Mouse (Mus musculus): ENCODE results near the gene Coq2. TPM values are rescaled to one million over a fixed set of nuclear protein-coding genes. Genes with fewer than 3 reads are reported as not detected.

The Coq2 gene
- polyA plus RNA-seq, 1 experiment from 2014 or later: 68.5 TPM

DNA sequence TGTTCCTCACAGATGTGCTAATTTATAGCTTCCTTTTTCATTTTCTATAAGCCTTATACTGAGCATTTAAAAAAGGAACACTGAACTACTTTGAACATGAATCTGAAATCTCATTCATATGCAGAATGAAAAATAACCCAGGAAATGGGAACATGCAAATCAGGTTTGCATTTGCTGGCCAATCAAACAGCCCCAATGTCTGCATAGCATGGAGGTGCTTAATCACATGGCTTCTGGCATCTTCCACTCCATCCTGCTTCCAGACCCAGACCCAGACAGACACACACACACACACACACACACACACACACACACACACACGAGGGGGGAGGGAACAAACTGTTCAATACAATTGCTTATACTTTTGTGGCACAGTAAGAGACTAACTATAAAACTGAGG lies 8.0 kb downstream of the Coq2 start:
- WGBS: 83% methylated on average over 1 of the region's 1 CpGs
- no peaks in the 10 kb centered on the region for H3K9me3 ChIP-seq (ENCODE audit: low read length)

GRCm38 (mm10) chr5:100663854-100664253 lies 11.1 kb downstream of the Coq2 start:
- peak; percentile 19; the same call in 1 of the 2 replicates for ATAC-seq (ENCODE audit: low FRiP score, low TSS enrichment)
- no peak overlapping the region for H3K4me3 ChIP-seq (ENCODE audit: low read length)
- H3K36me3 ChIP-seq (ENCODE audit: insufficient read depth, low read length): peaks cover 46% of the 10 kb centered on the region
- H3K4me1 ChIP-seq (ENCODE audit: insufficient read depth, low read length): no peaks in the 10 kb centered on the region
- H3K27me3 ChIP-seq (ENCODE audit: insufficient read depth, low read length): no peaks in the 10 kb centered on the region
- no peak overlapping the region for H3K9ac ChIP-seq (replicated peaks; ENCODE audit: low read length)
- H3K4me2 ChIP-seq (replicated peaks; ENCODE audit: low read depth, low read length): no peak overlapping the region
- 44% methylated on average over 5 of the region's 5 CpGs for WGBS
- no peak overlapping the region for H3K27ac ChIP-seq (ENCODE audit: low read length)
- no peaks in the 10 kb centered on the region for H3K9me3 ChIP-seq (ENCODE audit: low read length)

More for the DNA sequence above, 8.0 kb downstream of the Coq2 start:
- Histone ChIP-seq H3K27ac (ENCODE audit: low read length) (no peak overlapping the region), H3K9ac (replicated peaks; ENCODE audit: low read length) (no peak overlapping the region), H3K4me3 (ENCODE audit: low read length) (no peak overlapping the region), H3K4me2 (replicated peaks; ENCODE audit: low read depth, low read length) (no peak overlapping the region), H3K4me1 (ENCODE audit: insufficient read depth, low read length) (peaks cover 2% of the 10 kb centered on the region; the same call in 1 of the 2 replicates), H3K36me3 (ENCODE audit: insufficient read depth, low read length) (peaks cover 24% of the 10 kb centered on the region), H3K27me3 (ENCODE audit: insufficient read depth, low read length) (no peaks in the 10 kb centered on the region)
- ATAC-seq (ENCODE audit: low FRiP score, low TSS enrichment): no peak

GRCm38 (mm10) chr5:100663011-100663410 lies 11.9 kb downstream of the Coq2 start:
- ATAC-seq (ENCODE audit: low FRiP score, low TSS enrichment): no peak
- Histone ChIP-seq H3K27me3 (ENCODE audit: insufficient read depth, low read length) (no peaks in the 10 kb centered on the region), H3K4me1 (ENCODE audit: insufficient read depth, low read length) (no peaks in the 10 kb centered on the region), H3K9ac (replicated peaks; ENCODE audit: low read length) (no peak overlapping the region), H3K27ac (ENCODE audit: low read length) (no peak overlapping the region), H3K36me3 (ENCODE audit: insufficient read depth, low read length) (peaks cover 48% of the 10 kb centered on the region), H3K9me3 (ENCODE audit: low read length) (no peaks in the 10 kb centered on the region), H3K4me3 (ENCODE audit: low read length) (no peak overlapping the region), H3K4me2 (replicated peaks; ENCODE audit: low read depth, low read length) (no peak overlapping the region)
- 90% methylated on average over 6 of the region's 6 CpGs for WGBS

DNA sequence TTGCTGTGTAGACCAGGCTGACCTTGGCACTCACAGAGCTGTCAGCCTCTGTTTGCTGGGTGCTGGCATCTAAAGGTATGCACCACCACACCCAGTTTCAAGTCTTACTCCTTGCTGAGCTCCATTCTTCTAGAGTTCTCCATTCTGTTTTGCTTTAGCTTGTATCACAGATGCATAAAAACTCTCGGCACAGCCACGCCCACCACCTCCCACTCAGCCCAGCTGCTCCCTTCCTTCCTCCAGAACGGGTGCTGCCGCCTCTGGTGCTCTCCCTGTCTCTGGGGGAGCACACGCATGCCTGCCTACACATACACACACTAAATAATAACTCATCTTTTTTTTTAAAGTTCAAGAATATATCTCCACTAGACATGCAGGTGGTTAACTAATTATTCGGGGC lies 16.5 kb downstream of the Coq2 start:
- H3K9ac ChIP-seq (replicated peaks; ENCODE audit: low read length): no peak overlapping the region
- H3K4me1 ChIP-seq (ENCODE audit: insufficient read depth, low read length): no peaks in the 10 kb centered on the region
- H3K4me3 ChIP-seq (ENCODE audit: low read length): no peak overlapping the region
- H3K4me2 ChIP-seq (replicated peaks; ENCODE audit: low read depth, low read length): no peak overlapping the region
- 73% methylated on average over 6 of the region's 6 CpGs for WGBS
- no peaks in the 10 kb centered on the region for H3K9me3 ChIP-seq (ENCODE audit: low read length)
- ATAC-seq (ENCODE audit: low FRiP score, low TSS enrichment): no peak
- no peak overlapping the region for H3K27ac ChIP-seq (ENCODE audit: low read length)
- no peaks in the 10 kb centered on the region for H3K27me3 ChIP-seq (ENCODE audit: insufficient read depth, low read length)
- H3K36me3 ChIP-seq (ENCODE audit: insufficient read depth, low read length): peaks cover 76% of the 10 kb centered on the region

- Histone ChIP-seq H3K4me1 (ENCODE audit: insufficient read depth, low read length) (no peaks in the 10 kb centered on the region), H3K27me3 (ENCODE audit: insufficient read depth, low read length) (no peaks in the 10 kb centered on the region), H3K27ac (ENCODE audit: low read length) (no peak overlapping the region), H3K9me3 (ENCODE audit: low read length) (no peaks in the 10 kb centered on the region), H3K4me2 (replicated peaks; ENCODE audit: low read depth, low read length) (no peak overlapping the region), H3K4me3 (ENCODE audit: low read length) (no peak overlapping the region), H3K9ac (replicated peaks; ENCODE audit: low read length) (no peak overlapping the region), H3K36me3 (ENCODE audit: insufficient read depth, low read length) (peaks cover 62% of the 10 kb centered on the region)
- ATAC-seq (ENCODE audit: low FRiP score, low TSS enrichment): no peak
- 92% methylated on average over 6 of the region's 6 CpGs for WGBS
These were observed 18.6 kb downstream of the Coq2 start for GRCm38 (mm10) chr5:100656352-100656751.

DNA sequence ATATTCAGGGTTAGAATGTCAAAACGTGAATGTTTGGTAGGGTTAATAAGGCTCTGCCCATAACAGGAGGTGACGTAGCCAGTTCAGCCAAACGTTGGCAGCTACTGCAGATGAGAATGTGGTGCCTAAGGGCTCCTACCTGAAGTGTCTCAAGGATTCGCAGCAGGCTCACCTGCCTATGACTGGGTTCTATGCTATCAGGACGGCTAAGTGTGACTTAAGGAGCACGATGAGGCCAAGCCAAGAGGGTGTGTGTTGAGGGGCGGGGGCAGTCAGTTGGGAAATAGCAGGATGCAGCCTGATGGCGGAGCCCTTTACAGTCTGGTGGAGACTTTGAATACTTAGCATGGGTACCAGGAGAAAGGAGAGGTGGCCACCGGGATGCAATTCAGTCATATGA lies 22.6 kb downstream of the Coq2 start:
- H3K4me1 ChIP-seq (ENCODE audit: insufficient read depth, low read length): no peaks in the 10 kb centered on the region
- H3K4me3 ChIP-seq (ENCODE audit: low read length): no peak overlapping the region
- H3K9ac ChIP-seq (replicated peaks; ENCODE audit: low read length): no peak overlapping the region
- H3K27me3 ChIP-seq (ENCODE audit: insufficient read depth, low read length): no peaks in the 10 kb centered on the region
- WGBS: 81% methylated on average over 9 of the region's 9 CpGs
- no peak for ATAC-seq (ENCODE audit: low FRiP score, low TSS enrichment)
- no peak overlapping the region for H3K27ac ChIP-seq (ENCODE audit: low read length)
- peaks cover 34% of the 10 kb centered on the region for H3K36me3 ChIP-seq (ENCODE audit: insufficient read depth, low read length)
- no peak overlapping the region for H3K4me2 ChIP-seq (replicated peaks; ENCODE audit: low read depth, low read length)
- no peaks in the 10 kb centered on the region for H3K9me3 ChIP-seq (ENCODE audit: low read length)

DNA sequence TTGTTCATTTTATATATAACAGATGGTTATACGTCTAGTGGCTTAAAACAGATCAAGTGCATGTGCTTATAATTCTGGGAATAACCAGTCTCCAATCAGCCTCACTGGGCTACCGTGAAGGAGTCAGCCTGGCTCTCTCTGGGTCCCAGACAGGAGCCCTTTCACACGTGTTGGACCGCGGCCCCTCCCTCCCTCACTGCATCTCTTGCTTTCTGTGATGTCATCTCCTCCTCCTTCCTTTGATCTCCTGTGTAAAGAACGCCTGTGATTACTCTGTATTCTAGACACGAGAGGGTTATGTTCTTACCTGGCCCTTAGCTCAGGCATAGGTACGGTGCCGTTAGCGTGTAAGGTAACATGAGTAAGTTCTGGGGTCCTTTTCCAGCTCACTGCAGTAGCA lies 23.5 kb downstream of the Coq2 start:
- ATAC-seq (ENCODE audit: low FRiP score, low TSS enrichment): no peak
- WGBS: 70% methylated on average over 10 of the region's 10 CpGs
- Histone ChIP-seq H3K27me3 (ENCODE audit: insufficient read depth, low read length) (no peaks in the 10 kb centered on the region), H3K9me3 (ENCODE audit: low read length) (no peaks in the 10 kb centered on the region), H3K4me1 (ENCODE audit: insufficient read depth, low read length) (no peaks in the 10 kb centered on the region), H3K4me2 (replicated peaks; ENCODE audit: low read depth, low read length) (no peak overlapping the region), H3K4me3 (ENCODE audit: low read length) (no peak overlapping the region), H3K9ac (replicated peaks; ENCODE audit: low read length) (no peak overlapping the region), H3K36me3 (ENCODE audit: insufficient read depth, low read length) (peaks cover 27% of the 10 kb centered on the region), H3K27ac (ENCODE audit: low read length) (no peak overlapping the region)

GRCm38 (mm10) chr5:100650969-100651368 lies 24.0 kb downstream of the Coq2 start:
- no peak overlapping the region for H3K27ac ChIP-seq (ENCODE audit: low read length)
- 79% methylated on average over 7 of the region's 7 CpGs for WGBS
- H3K9ac ChIP-seq (replicated peaks; ENCODE audit: low read length): no peak overlapping the region
- no peaks in the 10 kb centered on the region for H3K27me3 ChIP-seq (ENCODE audit: insufficient read depth, low read length)
- no peak overlapping the region for H3K4me2 ChIP-seq (replicated peaks; ENCODE audit: low read depth, low read length)
- H3K4me1 ChIP-seq (ENCODE audit: insufficient read depth, low read length): no peaks in the 10 kb centered on the region
- H3K9me3 ChIP-seq (ENCODE audit: low read length): no peaks in the 10 kb centered on the region
- no peak for ATAC-seq (ENCODE audit: low FRiP score, low TSS enrichment)
- H3K4me3 ChIP-seq (ENCODE audit: low read length): no peak overlapping the region
- peaks cover 23% of the 10 kb centered on the region for H3K36me3 ChIP-seq (ENCODE audit: insufficient read depth, low read length)

- H3K9me3 ChIP-seq (ENCODE audit: low read length): no peaks in the 10 kb centered on the region
- no peak overlapping the region for H3K4me2 ChIP-seq (replicated peaks; ENCODE audit: low read depth, low read length)
- ATAC-seq (ENCODE audit: low FRiP score, low TSS enrichment): no peak
- no peak overlapping the region for H3K4me3 ChIP-seq (ENCODE audit: low read length)
- H3K27me3 ChIP-seq (ENCODE audit: insufficient read depth, low read length): no peaks in the 10 kb centered on the region
- H3K4me1 ChIP-seq (ENCODE audit: insufficient read depth, low read length): peaks cover 3% of the 10 kb centered on the region; the same call in 1 of the 2 replicates
- H3K27ac ChIP-seq (ENCODE audit: low read length): no peak overlapping the region
- H3K36me3 ChIP-seq (ENCODE audit: insufficient read depth, low read length): no peaks in the 10 kb centered on the region
- H3K9ac ChIP-seq (replicated peaks; ENCODE audit: low read length): no peak overlapping the region
- WGBS: 34% methylated on average over 5 of the region's 6 CpGs
These were observed 26.4 kb downstream of the Coq2 start for GRCm38 (mm10) chr5:100648546-100648945.

DNA sequence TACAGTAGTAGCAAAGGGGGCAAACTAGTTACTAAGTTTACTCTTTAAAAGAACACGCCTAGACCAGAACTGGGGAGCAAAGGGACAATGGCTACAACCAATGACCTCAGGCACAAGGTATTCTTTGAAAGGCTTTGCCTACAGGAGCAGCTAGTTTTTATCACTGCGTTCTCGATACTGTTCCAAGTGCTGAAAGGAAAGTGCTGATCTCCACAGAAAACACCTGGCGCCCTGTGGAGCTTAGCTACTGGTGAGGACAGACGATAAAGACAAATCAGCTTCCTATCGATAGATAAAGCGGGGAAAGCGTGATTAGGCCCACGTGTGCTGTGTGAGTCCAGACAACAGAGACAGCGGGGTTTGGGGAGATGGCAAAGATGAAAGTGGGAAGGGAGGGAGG lies 26.9 kb downstream of the Coq2 start:
- no peak overlapping the region for H3K4me3 ChIP-seq (ENCODE audit: low read length)

More for the DNA sequence above, 26.9 kb downstream of the Coq2 start:
- H3K9me3 ChIP-seq (ENCODE audit: low read length): no peaks in the 10 kb centered on the region
- no peak overlapping the region for H3K4me2 ChIP-seq (replicated peaks; ENCODE audit: low read depth, low read length)
- H3K27ac ChIP-seq (ENCODE audit: low read length): no peak overlapping the region
- no peak overlapping the region for H3K9ac ChIP-seq (replicated peaks; ENCODE audit: low read length)
- no peak for ATAC-seq (ENCODE audit: low FRiP score, low TSS enrichment)
- H3K36me3 ChIP-seq (ENCODE audit: insufficient read depth, low read length): no peaks in the 10 kb centered on the region
- no peaks in the 10 kb centered on the region for H3K27me3 ChIP-seq (ENCODE audit: insufficient read depth, low read length)
- H3K4me1 ChIP-seq (ENCODE audit: insufficient read depth, low read length): peaks cover 3% of the 10 kb centered on the region; the same call in 1 of the 2 replicates
- WGBS: 64% methylated on average over 10 of the region's 10 CpGs

Data from kidney, embryonic 16.5 days (tissue).